Mouse (Mus musculus) heart, postnatal 0 days (tissue): ENCODE data around the gene Mroh2b. TPM values are rescaled to one million over a fixed set of nuclear protein-coding genes. Genes with fewer than 3 reads are reported as not detected.

Source experiments
- ATAC-seq: fragments of 200-750 bp; cut with Nextera tagmentation; 2 replicates; pipeline ENCODE4 v1.8.0; 2017; ENCODE audit warnings: low read depth, moderate number of reproducible peaks, moderate library complexity; ENCODE audit not compliant: insufficient read depth
- DNase-seq: peaks from one replicate; pipeline ENCODE4 v3.0.0-alpha.2; 2016; ENCODE audit warnings: low spot score
- H3K27ac ChIP-seq: fragments of 300-500 bp; sonication (generic); 2 replicates; pipeline ENCODE4 v1.5.1; 2014; ENCODE audit warnings: low read depth, mild to moderate bottlenecking
- H3K27me3 ChIP-seq: fragments of 300-500 bp; sonication (generic); 2 replicates; pipeline ENCODE4 v1.6.1; 2014; ENCODE audit warnings: low read length, mixed read lengths; ENCODE audit not compliant: control insufficient read depth, insufficient read depth
- H3K36me3 ChIP-seq: fragments of 300-500 bp; sonication (generic); replicated peaks from 2 replicates; pipeline ENCODE4 v1.6.1; 2014; ENCODE audit warnings: low read length, mixed read lengths; ENCODE audit not compliant: control insufficient read depth, insufficient read depth
- H3K4me1 ChIP-seq: fragments of 300-500 bp; sonication (generic); 2 replicates; pipeline ENCODE4 v1.6.1; 2014; ENCODE audit warnings: antibody characterized with exemption; ENCODE audit not compliant: control insufficient read depth, insufficient read depth
- H3K4me2 ChIP-seq: fragments of 300-500 bp; sonication (generic); 2 replicates; pipeline ENCODE4 v1.6.1; 2014; ENCODE audit warnings: low read depth, mild to moderate bottlenecking, low read length, moderate library complexity
- H3K4me3 ChIP-seq: fragments of 300-500 bp; sonication (generic); 2 replicates; pipeline ENCODE4 v1.5.1; 2014; ENCODE audit warnings: low read depth, low read length
- H3K9ac ChIP-seq: fragments of 300-500 bp; sonication (generic); replicated peaks from 2 replicates; pipeline ENCODE4 v1.6.1; 2014; ENCODE audit warnings: low read depth, low read length, mixed read lengths
- H3K9me3 ChIP-seq: fragments of 300-500 bp; sonication (generic); replicated peaks from 2 replicates; pipeline ENCODE4 v1.6.1; 2016; ENCODE audit warnings: low read length; ENCODE audit not compliant: control insufficient read depth
- CTCF ChIP-seq: IDR thresholded peaks from 2 replicates; pipeline ENCODE4 v1.5.1; 2016; ENCODE audit warnings: antibody characterized with exemption, control low read depth, low read depth
- EP300 ChIP-seq: IDR thresholded peaks from 2 replicates; pipeline ENCODE4 v1.6.1; 2016; ENCODE audit warnings: antibody characterized with exemption, low read depth
- WGBS: fragments of 180-500 bp; shearing (Covaris S2); extraction: QIAGEN DNeasy Blood & Tissue Kit; methylation state at CpG from one replicate; pipeline ENCODE4 v1.1.7; 2014; 5-methylcytosine and 5-hydroxymethylcytosine counted together
- polyA plus RNA-seq: library from polyadenylated mRNA; unstranded; fragments of >200 nt; fragmentation: Nextera tagmentation; extraction: Ambion mirVana; gene quantifications from 2 replicates; pipeline ENCODE4 v1.2.1, GENCODE M21; 2015
- total RNA-seq: library from RNA; depleted of rRNA; stranded (reverse); fragments of >200 nt; gene quantifications from 2 replicates; pipeline ENCODE4 v1.2.3, GENCODE M21; 2014; ENCODE audit warnings: low replicate concordance; rRNA removed

Mroh2b gene
- total and polyA plus RNA-seq, 2 experiments from 2014 or later, result not detected

DNA sequence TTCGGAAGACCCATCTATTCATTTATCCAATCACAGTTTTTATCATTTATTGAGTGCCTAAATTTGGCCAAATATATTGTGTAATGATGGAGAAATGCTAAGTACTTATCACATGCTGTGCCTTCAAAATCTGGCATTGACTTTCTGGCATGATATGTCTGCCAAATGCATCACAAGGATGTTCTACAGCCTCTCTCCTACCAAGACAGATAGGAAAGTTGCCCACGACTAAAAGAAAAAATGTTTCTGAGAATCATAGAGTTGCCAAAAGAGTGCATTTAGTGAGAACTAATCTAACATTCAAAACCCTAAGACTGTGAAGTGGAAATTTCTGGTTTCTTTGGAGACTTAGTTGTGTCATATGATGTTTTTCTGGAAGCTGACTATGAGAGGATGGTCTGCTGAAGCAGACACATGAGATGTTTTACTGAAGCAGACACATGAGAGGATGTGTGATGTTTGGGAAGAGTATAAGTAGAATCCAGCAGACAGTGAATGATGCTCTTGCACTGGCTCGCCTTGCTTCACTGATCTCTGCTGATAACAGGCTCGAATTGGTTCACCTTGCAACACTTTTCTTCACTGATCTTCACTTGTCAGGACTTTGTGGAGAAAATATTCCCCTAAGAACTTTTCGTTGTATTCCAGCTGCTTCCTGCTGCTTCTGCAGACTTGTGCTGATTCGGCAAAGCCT, 105.1 kb downstream of the Mroh2b start:
- H3K36me3 ChIP-seq, result no peaks in the 10 kb centered on the region
- H3K27me3 ChIP-seq, result no peaks in the 10 kb centered on the region
- H3K4me2 ChIP-seq, result no peak overlapping the region
- H3K4me1 ChIP-seq, result no peaks in the 10 kb centered on the region
- H3K4me3 ChIP-seq, result no peak overlapping the region
- TF ChIP-seq CTCF (no peak), EP300 (no peak)
- 70% methylated on average over 6 of the region's 6 CpGs for WGBS
- no peak for ATAC-seq
- no peak overlapping the region for H3K27ac ChIP-seq
- no peak overlapping the region for H3K9ac ChIP-seq
- DNase-seq, result no peak
- H3K9me3 ChIP-seq, result no peaks in the 10 kb centered on the region

DNA sequence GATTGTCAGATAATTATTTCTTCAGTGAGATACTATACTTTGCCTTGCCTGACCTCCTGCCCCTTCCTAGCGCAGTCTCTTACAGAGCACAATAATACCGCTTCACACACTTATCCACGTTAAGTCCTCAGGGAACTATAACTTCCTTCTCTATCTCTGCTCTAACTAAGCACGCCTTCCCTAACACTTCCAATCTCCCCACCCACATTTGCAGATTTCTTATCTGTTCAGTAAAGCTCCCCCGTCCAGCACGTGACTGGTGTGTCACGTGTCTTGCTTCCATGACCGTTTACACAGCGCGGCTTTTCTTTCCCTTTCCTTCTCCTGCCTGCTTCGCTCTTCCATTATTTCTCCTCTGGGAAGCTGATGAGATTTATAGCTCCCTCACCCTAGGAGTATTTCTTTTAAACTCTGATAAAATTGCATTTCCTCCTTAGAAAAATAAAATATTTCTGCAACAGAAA, 111.1 kb downstream of the Mroh2b start:
- 62% methylated on average over 11 of the region's 11 CpGs for WGBS
- Histone ChIP-seq H3K4me1 (no peaks in the 10 kb centered on the region), H3K9me3 (no peaks in the 10 kb centered on the region), H3K9ac (no peak overlapping the region), H3K27ac (no peak overlapping the region), H3K27me3 (no peaks in the 10 kb centered on the region), H3K36me3 (no peaks in the 10 kb centered on the region), H3K4me2 (peak overlapping the region; percentile 18; the same call in 1 of the 2 replicates), H3K4me3 (peak overlapping the region; percentile 5; the same call in 1 of the 2 replicates)
- ATAC-seq (no peak), DNase-seq (no peak)
- TF ChIP-seq EP300, result no peak
- no peak for TF ChIP-seq CTCF

Other genes starting within 250 kb of the Mroh2b start
- gene C6, start 171.6 kb upstream of the Mroh2b start, total RNA-seq, result not detected in 2 replicates
- gene C6, start 171.6 kb upstream of the Mroh2b start, polyA plus RNA-seq, result not detected in 2 replicates
- gene C7, start 165.0 kb downstream of the Mroh2b start, total RNA-seq, result 0.15 TPM in 1 of 2 replicates, not detected in the other
- gene C7, start 165.0 kb downstream of the Mroh2b start, polyA plus RNA-seq, result 0.05 TPM in 1 of 2 replicates, not detected in the other
- 1.8 and 2.2 TPM in 2 replicates for gene Card6, start 209.8 kb downstream of the Mroh2b start, total RNA-seq
- gene Card6, start 209.8 kb downstream of the Mroh2b start, polyA plus RNA-seq, result 1.7 and 1.8 TPM in 2 replicates
- gene Rpl37, start 217.9 kb downstream of the Mroh2b start, total RNA-seq, result 154 and 164 TPM in 2 replicates
- 374 and 392 TPM in 2 replicates for gene Rpl37, start 217.9 kb downstream of the Mroh2b start, polyA plus RNA-seq
- 11.6 and 15.5 TPM in 2 replicates for gene Prkaa1, start 245.1 kb downstream of the Mroh2b start, total RNA-seq
- gene Prkaa1, start 245.1 kb downstream of the Mroh2b start, polyA plus RNA-seq, result 9.8 and 10.0 TPM in 2 replicates